Mouse (Mus musculus) lung, postnatal 0 days (tissue): Measurements from ENCODE around the gene Gm14412. TPM values are rescaled to one million over a fixed set of nuclear protein-coding genes. Genes with fewer than 3 reads are reported as not detected.
"Not testable (repeated sequence)": the region's sequence is repeated elsewhere in the genome, so short reads cannot be mapped to it uniquely, and the experiment has no call there.

ENCODE experiments used
- ATAC-seq: fragments of 200-750 bp; cut with Nextera tagmentation; 2 replicates; pipeline ENCODE4 v1.8.0; 2017; ENCODE audit warnings: moderate library complexity
- DNase-seq: peaks from one replicate; pipeline ENCODE4 v3.0.0-alpha.2; 2016; ENCODE audit warnings: low spot score
- H3K27ac ChIP-seq: fragments of 300-500 bp; sonication (generic); 2 replicates; pipeline ENCODE4 v1.5.1; 2014; ENCODE audit warnings: antibody characterized with exemption, mild to moderate bottlenecking, low read length, mixed read lengths
- H3K27me3 ChIP-seq: fragments of 300-500 bp; sonication (generic); replicated peaks from 2 replicates; pipeline ENCODE4 v1.6.1; 2014; ENCODE audit warnings: low read length, mixed read lengths; ENCODE audit not compliant: insufficient read depth
- H3K36me3 ChIP-seq: fragments of 300-500 bp; sonication (generic); 2 replicates; pipeline ENCODE4 v1.6.1; 2014; ENCODE audit warnings: low read length, mixed read lengths; ENCODE audit not compliant: insufficient read depth
- H3K4me1 ChIP-seq: fragments of 300-500 bp; sonication (generic); 2 replicates; pipeline ENCODE4 v1.6.1; 2014; ENCODE audit warnings: antibody characterized with exemption, low read depth, low read length, mixed read lengths; ENCODE audit not compliant: insufficient read depth
- H3K4me2 ChIP-seq: fragments of 300-500 bp; sonication (generic); replicated peaks from 2 replicates; pipeline ENCODE4 v1.6.1; 2014; ENCODE audit warnings: low read depth, mild to moderate bottlenecking, low read length, moderate library complexity, mixed read lengths
- H3K4me3 ChIP-seq: fragments of 300-500 bp; sonication (generic); 2 replicates; pipeline ENCODE4 v1.5.1; 2014; ENCODE audit warnings: low read depth, low read length
- H3K9ac ChIP-seq: fragments of 300-500 bp; sonication (generic); replicated peaks from 2 replicates; pipeline ENCODE4 v1.6.1; 2014; ENCODE audit warnings: low read depth, mild to moderate bottlenecking
- H3K9me3 ChIP-seq: fragments of 300-500 bp; sonication (generic); 2 replicates; pipeline ENCODE4 v1.6.1; 2016; ENCODE audit warnings: low read length, mixed read lengths
- CTCF ChIP-seq: IDR thresholded peaks from 2 replicates; pipeline ENCODE4 v1.5.1; 2016; ENCODE audit warnings: antibody characterized with exemption, mild to moderate bottlenecking
- EP300 ChIP-seq: IDR thresholded peaks from 2 replicates; pipeline ENCODE4 v1.6.1; 2016; ENCODE audit warnings: antibody characterized with exemption, mild to moderate bottlenecking, control low read depth
- WGBS: fragments of 180-500 bp; shearing (Covaris S2); extraction: QIAGEN DNeasy Blood & Tissue Kit; methylation state at CpG from one replicate; pipeline ENCODE4 v1.1.7; 2014; 5-methylcytosine and 5-hydroxymethylcytosine counted together
- polyA plus RNA-seq: library from polyadenylated mRNA; unstranded; fragments of >200 nt; fragmentation: Nextera tagmentation; extraction: Ambion mirVana; gene quantifications from 2 replicates; pipeline ENCODE4 v1.2.1, GENCODE M21; 2015

Gm14412 gene
- polyA plus RNA-seq: 0.07 and 0.14 TPM in 2 replicates

DNA sequence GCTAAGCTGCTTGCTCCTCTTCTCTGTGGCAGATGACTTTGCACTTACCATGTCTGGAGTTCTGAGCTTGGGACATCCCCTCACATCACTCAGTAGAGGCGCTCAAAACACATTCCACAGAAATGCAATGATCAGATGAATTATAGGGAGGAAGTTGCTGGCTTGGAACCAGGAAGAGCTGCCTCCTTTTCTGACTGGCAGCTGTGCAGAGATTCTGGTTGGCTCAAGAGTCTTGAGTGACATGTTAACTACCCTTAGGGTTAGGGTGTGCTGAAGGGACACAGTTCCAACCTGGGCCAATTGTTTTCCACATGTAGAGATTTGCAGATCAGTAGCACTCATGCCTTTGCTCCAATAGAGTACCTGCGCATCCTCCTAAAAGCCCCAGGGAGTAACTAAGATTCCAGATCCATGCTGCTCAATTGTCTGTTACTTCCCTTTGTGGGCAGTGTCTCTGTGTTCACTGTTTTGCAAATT lies at the start of gene Gm14412:
Gene Gm14412, minus strand, starts transcription at position 51 of the 477 bp plus-strand sequence.
- not testable (repeated sequence) for H3K4me1 ChIP-seq, H3K27ac ChIP-seq, ATAC-seq, DNase-seq, H3K4me2 ChIP-seq, H3K36me3 ChIP-seq, H3K4me3 ChIP-seq, H3K9me3 ChIP-seq, H3K9ac ChIP-seq, H3K27me3 ChIP-seq
- 72% methylated on average over 2 of the region's 2 CpGs for WGBS

- not testable (repeated sequence) for H3K27ac ChIP-seq, DNase-seq, H3K4me1 ChIP-seq, H3K4me3 ChIP-seq, ATAC-seq, H3K9me3 ChIP-seq, H3K36me3 ChIP-seq, H3K4me2 ChIP-seq, H3K27me3 ChIP-seq, H3K9ac ChIP-seq
- 70% methylated on average over 4 of the region's 4 CpGs for WGBS
Measured at GRCm38 (mm10) chr2:177329661-177330292, 5.7 kb upstream of the Gm14412 start.

GRCm38 (mm10) chr2:177321361-177321760 lies 2.7 kb downstream of the Gm14412 start:
- not testable (repeated sequence) for H3K27me3 ChIP-seq, H3K9ac ChIP-seq, H3K36me3 ChIP-seq, H3K27ac ChIP-seq, H3K4me3 ChIP-seq, H3K4me1 ChIP-seq, H3K9me3 ChIP-seq, H3K4me2 ChIP-seq
- peak; percentile 26; the same call in 1 of the 2 replicates for ATAC-seq
- peak; percentile 62 for DNase-seq
- peak; percentile 22; the same call in 1 of the 2 replicates for TF ChIP-seq CTCF

- DNase-seq (peak; percentile 6), ATAC-seq (peak; percentile 32; the same call in 1 of the 2 replicates)
- 41% methylated on average over 2 of the region's 2 CpGs for WGBS
- not testable (repeated sequence) for H3K9ac ChIP-seq, H3K27ac ChIP-seq, H3K4me3 ChIP-seq, H3K27me3 ChIP-seq, H3K36me3 ChIP-seq, H3K9me3 ChIP-seq, H3K4me1 ChIP-seq, H3K4me2 ChIP-seq
Measured at GRCm38 (mm10) chr2:177320786-177321320, 3.3 kb downstream of the Gm14412 start.

DNA sequence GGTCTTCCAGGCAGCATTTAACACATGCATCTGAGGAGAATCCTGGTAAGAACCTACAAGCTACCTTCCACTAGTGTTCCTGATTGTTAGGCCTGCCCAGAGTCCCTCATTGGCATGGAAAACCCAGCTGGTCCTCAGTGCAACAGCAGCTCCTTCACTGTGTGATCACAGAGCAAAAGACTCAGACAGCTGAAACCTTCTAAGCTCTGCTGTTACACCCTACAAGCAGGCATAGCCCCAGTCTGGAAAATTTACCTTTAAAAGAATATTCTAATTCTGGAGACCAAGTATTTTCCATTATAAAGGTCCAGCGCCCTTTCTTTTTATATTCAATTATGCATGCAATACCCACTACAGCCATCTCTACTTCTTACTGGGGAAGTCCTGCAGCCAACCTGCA lies 5.1 kb downstream of the Gm14412 start:
- H3K4me1 ChIP-seq: no peaks in the 10 kb centered on the region
- no peak overlapping the region for H3K9ac ChIP-seq
- H3K27me3 ChIP-seq: no peaks in the 10 kb centered on the region
- 0 out of 2 replicates have a peak, but pooled peaks cover 4% of the 10 kb centered on the region for H3K9me3 ChIP-seq
- H3K4me3 ChIP-seq: no peak overlapping the region
- no peak overlapping the region for H3K4me2 ChIP-seq
- no peaks in the 10 kb centered on the region for H3K36me3 ChIP-seq
- DNase-seq (no peak), ATAC-seq (no peak)
- H3K27ac ChIP-seq: no peak overlapping the region
- WGBS: 80% methylated on average over 1 of the region's 1 CpGs
- TF ChIP-seq CTCF (no peak), EP300 (no peak)

DNA sequence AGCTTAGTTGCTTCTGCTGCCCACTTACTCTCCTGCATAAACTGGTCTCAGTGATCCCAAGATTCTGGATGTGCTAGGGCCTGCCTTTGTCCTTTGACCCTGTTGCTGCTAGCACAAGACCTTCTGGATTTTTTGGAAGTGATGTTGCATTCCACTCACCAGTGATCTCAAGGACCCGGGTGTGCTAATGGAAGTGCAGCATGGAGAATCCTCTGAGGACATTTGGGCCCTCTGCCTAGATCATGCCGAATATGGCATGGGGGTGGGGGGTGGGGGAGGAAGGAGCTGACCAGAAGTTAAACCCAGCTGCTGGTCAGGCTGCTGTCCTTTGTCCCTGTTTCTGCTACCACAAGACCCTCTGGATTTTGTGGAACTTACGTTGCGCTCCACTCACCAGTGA lies 14.5 kb downstream of the Gm14412 start:
- H3K9me3 ChIP-seq, H3K4me1 ChIP-seq, H3K27ac ChIP-seq, H3K4me2 ChIP-seq, H3K4me3 ChIP-seq, H3K9ac ChIP-seq, H3K27me3 ChIP-seq, DNase-seq, H3K36me3 ChIP-seq: not testable (repeated sequence)
- ATAC-seq: peak; percentile 80
- WGBS: 60% methylated on average over 4 of the region's 4 CpGs

GRCm38 (mm10) chr2:177304980-177305379 lies 19.1 kb downstream of the Gm14412 start:
- not testable (repeated sequence) for H3K36me3 ChIP-seq, H3K4me3 ChIP-seq, H3K27me3 ChIP-seq, H3K4me2 ChIP-seq, H3K9ac ChIP-seq, H3K9me3 ChIP-seq, DNase-seq, ATAC-seq, H3K27ac ChIP-seq, H3K4me1 ChIP-seq
- no CpG with 5 or more reads among the region's 2 CpGs for WGBS
